Mouse (Mus musculus) yolk sac, embryonic 10.5 days (tissue): ENCODE data around the gene Them5.

ENCODE experiments used
- DNase-seq: peaks from one replicate; pipeline ENCODE4 v3.0.0-alpha.2; 2017; ENCODE audit warnings: low spot score

Them5 gene

DNA sequence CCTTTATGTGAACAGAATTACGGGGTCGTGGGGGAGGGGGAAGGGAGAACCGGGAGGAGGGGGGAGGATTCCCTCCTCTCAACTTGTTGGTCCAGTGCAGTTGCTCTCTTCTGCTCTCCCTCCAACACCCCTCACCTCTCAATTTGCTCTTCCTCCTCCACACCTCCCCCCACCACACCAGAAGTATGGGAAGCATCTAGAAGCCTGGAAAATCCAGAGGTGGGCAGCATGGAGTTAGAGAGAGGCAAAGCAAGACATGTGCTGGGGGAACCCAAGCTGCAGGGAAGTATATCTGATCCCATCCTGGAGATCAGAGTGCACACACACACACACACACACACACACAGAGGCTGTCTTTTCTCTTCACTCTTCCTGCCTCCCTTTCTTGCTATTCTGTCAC is 30.1 kb downstream of the Them5 start:
- no peak for DNase-seq

DNA sequence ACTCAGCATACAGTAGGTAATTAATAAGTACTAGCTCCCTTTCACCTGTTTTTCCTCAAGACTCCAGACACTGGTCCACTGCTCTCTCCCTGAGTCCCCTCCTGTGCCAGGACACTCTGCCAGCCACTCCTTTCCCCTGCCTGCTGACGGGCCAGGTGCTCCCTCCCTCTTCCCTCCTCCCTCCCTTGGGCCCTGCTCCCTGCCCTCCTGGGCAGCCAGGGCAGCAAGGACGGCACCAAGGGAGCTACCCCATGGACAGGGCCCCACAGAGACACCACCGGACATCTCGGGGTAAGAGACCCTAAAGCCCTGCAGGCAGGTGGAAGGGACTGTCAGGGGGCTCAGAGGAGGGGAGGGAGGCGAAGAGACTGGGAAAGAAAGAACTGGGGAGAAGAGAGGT is 30.7 kb downstream of the Them5 start, which contains the start of gene Rorc:
Rorc (plus strand) TSS at position 154 of the 400 bp plus-strand sequence.
- no peak for DNase-seq

- DNase-seq, result no peak
Observed at GRCm38 (mm10) chr3:94373090-94373489, 31.2 kb downstream of the Them5 start.

DNA sequence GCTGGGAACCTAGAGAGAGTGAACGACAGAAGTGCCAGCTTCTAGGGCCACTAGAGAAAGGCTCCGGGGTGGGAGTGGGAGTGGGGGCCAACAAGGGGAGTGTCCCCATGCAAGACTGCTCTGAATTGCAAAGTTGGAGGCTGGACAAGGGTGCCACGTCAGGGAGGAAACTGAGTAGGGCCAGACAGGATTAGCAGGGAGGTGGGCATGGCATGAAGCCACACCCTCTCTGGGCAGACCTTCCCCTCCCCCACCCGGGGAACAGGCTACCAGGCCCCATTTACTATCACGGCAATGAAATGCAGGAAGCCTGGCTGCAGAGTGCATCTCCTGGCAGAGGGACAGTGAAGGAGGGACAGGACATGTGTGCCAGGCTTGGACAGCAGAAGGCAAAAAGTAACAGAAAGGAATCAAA is 31.7 kb downstream of the Them5 start:
- DNase-seq, result peak; percentile 13

DNA sequence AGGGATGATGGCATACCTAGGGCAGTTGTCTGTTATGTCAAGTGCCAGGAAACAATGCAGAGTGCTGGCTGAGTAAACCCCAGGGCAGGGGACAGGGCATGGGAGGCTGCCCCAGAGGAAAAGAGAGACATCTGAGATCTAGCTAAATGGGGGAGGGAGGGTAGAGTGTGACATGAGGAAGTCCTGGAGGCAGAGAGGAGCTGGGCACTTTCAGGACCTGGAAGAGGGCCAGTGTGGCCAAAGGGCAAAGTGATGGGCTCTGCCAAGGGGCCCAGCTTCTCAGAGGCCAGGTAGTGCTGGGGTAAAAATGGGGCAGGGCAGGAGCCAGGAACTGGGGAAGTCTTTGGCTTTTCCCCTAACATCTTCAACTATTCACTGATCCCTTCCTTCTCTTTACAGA is 32.7 kb downstream of the Them5 start:
- no peak for DNase-seq

DNA sequence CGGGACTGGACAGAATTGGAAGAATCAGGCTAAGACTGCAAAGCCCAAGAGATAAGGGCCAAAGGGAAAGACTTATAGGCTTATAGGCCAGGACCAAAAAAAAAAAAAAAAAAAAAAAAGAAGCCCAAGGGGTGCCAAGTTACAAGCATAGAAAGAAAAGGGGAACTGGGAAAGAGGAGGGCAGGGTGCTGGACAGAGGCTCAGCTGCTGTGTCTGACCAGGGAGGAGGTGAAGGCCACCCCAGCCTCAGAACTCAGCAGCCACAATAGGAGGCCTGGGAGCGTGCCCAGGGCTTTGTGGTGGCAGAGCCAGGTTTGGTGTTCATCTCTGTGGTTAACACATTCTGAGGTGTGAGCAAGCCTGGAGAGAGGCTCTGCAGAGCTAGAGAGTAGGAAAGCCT is 33.2 kb downstream of the Them5 start:
- no peak for DNase-seq

DNA sequence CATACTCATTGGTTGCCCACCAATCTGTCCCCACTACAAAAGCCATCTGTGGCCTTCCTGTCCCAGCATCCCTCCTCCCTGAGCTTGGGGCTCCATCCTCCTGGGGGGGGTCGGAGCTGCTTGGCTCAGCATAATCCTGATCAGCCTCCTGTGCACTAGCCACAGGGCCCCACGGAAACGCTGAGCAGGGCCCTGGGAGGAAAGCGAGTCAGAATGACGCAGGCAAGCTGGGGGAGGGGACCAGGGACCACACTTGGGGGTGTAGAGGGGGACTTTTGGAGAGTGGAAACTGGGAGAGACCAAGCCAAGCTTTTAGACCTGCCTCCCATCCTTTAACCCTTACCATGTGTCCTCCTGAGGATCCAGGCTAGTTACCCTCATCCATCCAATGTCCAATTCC is 34.0 kb downstream of the Them5 start:
- DNase-seq, result no peak

DNA sequence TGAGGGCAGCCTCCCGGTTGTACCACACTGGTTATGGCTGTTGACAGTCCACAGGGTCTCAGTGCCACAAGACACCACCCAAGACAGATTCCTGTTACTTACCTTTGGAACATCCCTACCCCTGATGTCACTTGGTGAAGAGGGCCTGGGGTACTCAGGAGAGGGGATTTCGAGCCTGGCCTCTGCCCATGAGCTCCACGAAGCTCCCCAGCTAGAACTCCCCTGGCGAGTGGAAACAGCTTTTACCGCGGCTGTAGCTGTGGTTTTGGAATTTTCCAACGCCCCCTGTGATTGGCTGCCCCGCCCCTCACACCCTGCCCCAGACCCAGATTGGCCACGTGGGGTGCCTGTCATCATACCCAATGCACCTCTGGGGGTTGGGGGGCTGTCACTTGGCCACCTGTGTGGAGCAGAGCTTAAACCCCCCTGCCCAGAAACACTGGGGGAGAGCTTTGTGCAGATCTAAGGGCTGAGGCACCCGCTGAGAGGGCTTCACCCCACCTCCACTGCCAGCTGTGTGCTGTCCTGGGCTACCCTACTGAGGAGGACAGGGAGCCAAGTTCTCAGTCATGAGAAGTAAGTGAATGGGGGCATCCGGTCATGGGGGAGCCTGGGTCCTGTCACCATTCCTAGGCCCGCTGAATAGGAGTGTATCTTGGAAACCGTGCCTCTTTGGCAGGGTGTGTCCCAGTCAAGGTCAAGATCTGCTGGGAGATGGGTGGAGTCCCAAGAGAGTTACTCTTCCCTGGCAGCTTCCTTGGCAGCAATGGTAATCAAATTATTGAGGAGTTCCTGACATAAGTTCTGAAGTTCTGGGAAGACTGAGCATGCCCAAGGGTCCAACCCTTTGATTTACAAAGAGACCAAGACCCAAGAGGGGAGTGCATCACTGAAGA is 35.4 kb downstream of the Them5 start:
- DNase-seq, result no peak

DNA sequence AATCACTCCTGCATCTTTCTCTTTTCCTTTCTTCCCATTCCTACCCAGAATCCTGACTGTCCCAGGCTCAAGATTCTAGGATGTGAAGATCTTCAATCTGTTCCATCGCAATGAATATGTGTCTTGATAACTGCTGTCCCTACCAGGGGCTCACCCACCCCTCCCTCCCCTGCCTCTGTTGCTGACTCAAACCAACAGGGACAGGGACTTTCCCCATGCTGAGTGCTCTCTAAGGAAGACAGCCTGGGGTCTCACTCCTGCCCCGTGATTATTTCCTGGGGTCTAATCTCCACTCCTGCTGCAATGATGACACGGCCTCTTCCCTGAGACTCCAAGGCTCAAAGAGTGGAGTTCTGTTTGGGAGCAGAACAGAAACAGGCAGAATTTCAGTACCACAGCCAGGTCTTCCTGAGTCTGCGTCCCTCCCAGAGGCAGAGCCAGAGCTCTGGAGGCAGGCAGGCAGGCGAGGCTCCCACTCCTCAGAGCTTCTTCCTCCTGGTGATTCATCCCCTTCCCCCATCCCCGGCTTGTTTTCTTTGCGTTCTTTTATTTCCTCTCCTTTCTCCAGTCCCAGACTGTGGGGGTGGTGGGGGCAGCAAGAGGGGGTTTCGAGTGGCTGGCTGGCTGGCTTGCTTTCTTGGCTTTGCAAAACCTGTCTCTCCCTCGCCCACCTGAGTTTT is 38.1 kb downstream of the Them5 start:
- no peak for DNase-seq

DNA sequence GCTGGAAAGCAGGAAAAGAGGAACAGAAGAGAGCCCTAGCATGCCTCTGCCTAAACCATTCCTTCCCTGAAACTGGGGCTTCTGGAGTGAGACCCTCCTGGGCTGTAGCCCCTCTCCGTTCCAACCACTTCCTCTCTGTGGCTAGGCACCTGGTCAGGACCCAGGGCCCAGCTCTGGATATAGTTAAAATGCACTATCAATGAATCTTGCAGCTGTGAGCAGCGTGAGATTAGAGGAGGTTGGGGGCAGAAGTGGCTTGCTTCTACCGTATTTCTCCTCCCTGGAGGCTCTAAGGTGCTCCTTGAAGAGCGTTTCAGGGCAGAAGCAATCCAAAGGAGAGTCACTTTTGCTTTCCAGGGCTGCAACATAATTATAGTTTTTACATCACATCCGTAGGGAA is 40.4 kb downstream of the Them5 start:
- no peak for DNase-seq

GRCm38 (mm10) chr3:94383476-94383875 is 41.6 kb downstream of the Them5 start:
- DNase-seq, result no peak

DNA sequence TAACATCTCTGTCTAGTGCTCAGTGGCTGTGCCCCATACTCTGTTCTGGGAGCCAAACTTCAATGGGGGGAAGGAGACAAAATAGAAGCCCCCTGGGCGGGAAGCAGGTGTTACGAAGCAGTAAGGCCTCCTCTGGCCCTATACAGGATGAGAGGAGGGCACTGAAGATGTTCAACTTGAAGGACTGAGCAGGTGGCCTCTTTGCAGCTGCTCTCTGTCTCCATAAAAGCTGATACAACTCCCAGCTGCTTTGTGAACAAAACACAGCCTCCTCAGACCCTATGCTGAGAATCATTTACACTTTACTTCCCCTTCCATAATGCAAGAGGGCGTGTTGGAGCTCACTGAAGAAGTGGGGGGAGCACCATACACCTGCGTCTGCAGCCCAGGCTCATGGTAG is 44.8 kb downstream of the Them5 start:
- no peak for DNase-seq

DNA sequence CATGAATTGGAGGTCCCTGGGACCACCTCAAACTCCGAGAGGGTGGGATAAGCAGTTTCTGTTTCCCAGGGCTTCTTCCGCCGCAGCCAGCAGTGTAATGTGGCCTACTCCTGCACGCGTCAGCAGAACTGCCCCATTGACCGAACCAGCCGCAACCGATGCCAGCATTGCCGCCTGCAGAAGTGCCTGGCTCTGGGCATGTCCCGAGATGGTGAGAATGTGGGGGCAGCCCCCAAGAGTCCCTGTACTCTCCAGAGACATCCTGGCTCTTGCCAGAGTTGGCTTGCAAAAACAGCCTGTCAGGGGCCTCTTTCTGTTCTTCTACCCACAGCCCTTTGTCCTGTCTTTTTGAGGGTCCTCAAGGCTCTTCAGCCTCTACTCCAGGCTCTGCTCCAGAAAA is 45.5 kb downstream of the Them5 start:
- DNase-seq, result no peak

GRCm38 (mm10) chr3:94388047-94388446 is 46.1 kb downstream of the Them5 start:
- DNase-seq, result no peak

DNA sequence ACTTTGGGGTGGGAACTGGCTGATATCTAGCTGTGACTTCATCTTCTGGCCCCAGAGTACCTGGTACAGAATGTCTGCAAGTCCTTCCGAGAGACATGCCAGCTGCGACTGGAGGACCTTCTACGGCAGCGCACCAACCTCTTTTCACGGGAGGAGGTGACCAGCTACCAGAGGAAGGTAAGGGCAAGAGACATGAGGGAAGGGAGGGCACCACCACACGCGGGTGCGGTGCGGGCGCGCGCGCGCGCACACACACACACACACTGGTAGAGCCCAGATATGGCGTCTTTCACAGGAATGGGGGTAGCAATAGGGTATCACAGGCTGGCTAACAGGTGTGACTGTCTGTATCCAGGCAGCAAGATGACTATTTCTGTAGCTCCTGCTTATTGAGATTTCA is 47.5 kb downstream of the Them5 start:
- no peak for DNase-seq

DNA sequence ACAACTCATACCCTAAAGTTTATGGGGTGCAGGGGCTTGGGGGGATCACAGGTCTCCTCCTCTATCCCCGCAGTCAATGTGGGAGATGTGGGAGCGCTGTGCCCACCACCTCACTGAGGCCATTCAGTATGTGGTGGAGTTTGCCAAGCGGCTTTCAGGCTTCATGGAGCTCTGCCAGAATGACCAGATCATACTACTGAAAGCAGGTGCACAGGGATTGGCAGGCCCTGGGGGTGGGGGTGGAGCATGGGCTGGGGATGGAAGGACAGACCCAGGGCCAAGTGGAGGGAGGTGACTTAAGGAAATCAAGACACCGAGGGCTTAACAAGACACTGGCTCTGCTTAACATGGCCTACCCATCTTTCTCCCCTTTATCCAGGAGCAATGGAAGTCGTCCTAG is 49.1 kb downstream of the Them5 start:
- DNase-seq, result no peak

- DNase-seq, result no peak
Observed at GRCm38 (mm10) chr3:94392128-94392527, 50.2 kb downstream of the Them5 start.

DNA sequence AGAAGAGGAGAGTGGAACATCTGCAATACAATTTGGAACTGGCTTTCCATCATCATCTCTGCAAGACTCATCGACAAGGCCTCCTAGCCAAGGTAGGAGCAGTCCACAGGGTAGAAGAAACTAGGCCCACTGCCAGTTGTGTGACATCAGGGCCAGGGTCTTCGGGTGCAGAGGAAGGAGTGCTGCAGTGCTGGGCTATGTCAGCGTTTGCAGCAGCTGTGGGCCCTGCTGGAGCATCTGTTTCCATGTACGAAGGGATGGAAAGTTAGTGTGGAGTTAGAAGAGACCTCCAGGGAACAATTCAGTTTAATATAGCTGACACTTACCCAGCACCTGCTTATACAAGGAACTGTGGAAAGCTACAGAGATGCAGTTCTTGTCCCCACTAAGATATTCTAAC is 51.1 kb downstream of the Them5 start:
- no peak for DNase-seq

GRCm38 (mm10) chr3:94396336-94396735 is 54.4 kb downstream of the Them5 start:
- no peak for DNase-seq

DNA sequence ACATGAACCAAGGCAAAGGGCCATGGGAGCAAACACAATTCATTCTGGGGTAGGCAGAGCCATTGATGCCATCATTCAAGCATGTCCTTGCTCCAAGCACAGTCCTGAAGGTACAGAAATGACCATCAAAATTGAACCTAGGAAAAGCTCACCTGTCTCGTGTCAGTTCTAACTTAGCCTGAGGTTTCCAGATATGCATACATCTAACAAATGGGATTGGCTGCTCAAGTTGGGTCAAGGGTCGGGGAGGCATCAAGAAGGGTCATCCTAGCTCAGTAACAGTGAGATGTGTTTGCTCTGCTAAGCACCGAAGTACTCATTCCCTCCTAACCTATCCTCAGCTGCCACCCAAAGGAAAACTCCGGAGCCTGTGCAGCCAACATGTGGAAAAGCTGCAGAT is 55.0 kb downstream of the Them5 start:
- DNase-seq, result no peak
